ENCODE assay signal across 31 mouse cellular contexts in genomic region chr6:34583365-34583764, GRCm38 (mm10). TPM values are rescaled to one million over a fixed set of nuclear protein-coding genes. Genes with fewer than 3 reads are reported as not detected.
DNase-seq lines count a peak whose midpoint lies in the region; ATAC-seq and TF ChIP-seq lines count a peak whose summit lies in the region.
"Had no signal": no experiment of that assay in that cellular context is flagged by ENCODE, and none has a peak within 500 bp of the region (broad histone marks: within the 10 kb centered on the region; RNA-seq: fewer than 3 reads in every experiment).

No protein-coding gene starts in this region.

- WGBS in embryonic facial prominence, embryonic 14.5 days = 23% methylated on average over 5 of the region's 5 CpGs
- WGBS in embryonic facial prominence, embryonic 10.5 days = 54% methylated on average over 5 of the region's 5 CpGs
- WGBS in neural tube, embryonic 11.5 days = 64% methylated on average over 5 of the region's 5 CpGs
- 67% methylated on average over 5 of the region's 5 CpGs for WGBS in midbrain, embryonic 10.5 days

- peak; percentile 17 for DNase-seq in embryonic facial prominence, embryonic 14.5 days (ENCODE audit: low spot score)
- DNase-seq in embryonic facial prominence, embryonic 10.5 days (ENCODE audit: low spot score) = no peak
- DNase-seq in neural tube, embryonic 11.5 days (ENCODE audit: low spot score) = peak; percentile 10
- no peak for DNase-seq in neural tube, embryonic 10.5 days (ENCODE audit: extremely low spot score, low spot score)
- peak; percentile 52 for DNase-seq in NIH3T3 (ENCODE audit: low read depth)
- no peak for DNase-seq in gastrocnemius, postnatal 25 days
- no peak for DNase-seq in midbrain, embryonic 10.5 days (ENCODE audit: low spot score)
- DNase-seq: adrenal gland, adult 8-10 months; adrenal gland, postnatal 25 days; B cell, adult 2 months; cerebellum, adult 11-12 months; cerebellum, adult 8-10 months; cerebellum, postnatal 10 days; cerebellum, postnatal 36 days; embryo, embryonic 11 days; gastrocnemius, postnatal 10 days; heart, adult 11 months; heart, postnatal 14 days; heart, postnatal 4 days had no signal

- no peak overlapping the region for H3K4me3 ChIP-seq in embryonic facial prominence, embryonic 14.5 days (ENCODE audit: low read depth, low read length)
- H3K4me3 ChIP-seq in embryonic facial prominence, embryonic 10.5 days = no peak overlapping the region
- H3K4me3 ChIP-seq in neural tube, embryonic 11.5 days (ENCODE audit: low read depth, low read length) = no peak overlapping the region
- no peak overlapping the region for H3K4me3 ChIP-seq in myocyte
- no peak overlapping the region for H3K4me3 ChIP-seq in midbrain, embryonic 10.5 days
- H3K4me3 ChIP-seq: embryonic facial prominence, embryonic 15.5 days; erythroblast, embryonic 14.5 days; forebrain, embryonic 13.5 days; heart, embryonic 13.5 days had no signal

- no peak overlapping the region for H3K9ac ChIP-seq in embryonic facial prominence, embryonic 14.5 days (ENCODE audit: low read depth, low read length)
- H3K9ac ChIP-seq in neural tube, embryonic 11.5 days (ENCODE audit: low read length) = no peak overlapping the region
- H3K9ac ChIP-seq: embryonic facial prominence, embryonic 15.5 days; forebrain, embryonic 13.5 days; heart, embryonic 13.5 days; hindbrain, embryonic 14.5 days had no signal

- H3K79me2 ChIP-seq in myocyte (ENCODE audit: control insufficient read depth, insufficient read depth) = no peaks in the 10 kb centered on the region

- no peak for TF ChIP-seq POLR2A in myocyte (IDR thresholded peaks at IDR 0.05; ENCODE audit: insufficient read length, low read depth)

- no peak overlapping the region for H3K27ac ChIP-seq in embryonic facial prominence, embryonic 14.5 days (replicated peaks; ENCODE audit: low read depth, low read length)
- no peak overlapping the region for H3K27ac ChIP-seq in embryonic facial prominence, embryonic 10.5 days (replicated peaks)
- H3K27ac ChIP-seq in neural tube, embryonic 11.5 days (ENCODE audit: low read depth, low read length) = no peak overlapping the region
- H3K27ac ChIP-seq in midbrain, embryonic 10.5 days (replicated peaks) = no peak overlapping the region
- H3K27ac ChIP-seq: embryonic facial prominence, embryonic 15.5 days; forebrain, embryonic 13.5 days; heart, embryonic 13.5 days; hindbrain, embryonic 14.5 days; hindbrain, postnatal 0 days had no signal

- H3K9me3 ChIP-seq in embryonic facial prominence, embryonic 14.5 days (ENCODE audit: control insufficient read depth, low read length) = no peaks in the 10 kb centered on the region
- H3K9me3 ChIP-seq in embryonic facial prominence, embryonic 10.5 days = no peaks in the 10 kb centered on the region
- no peaks in the 10 kb centered on the region for H3K9me3 ChIP-seq in neural tube, embryonic 11.5 days (ENCODE audit: control insufficient read depth, low read length)
- no peaks in the 10 kb centered on the region for H3K9me3 ChIP-seq in midbrain, embryonic 10.5 days (replicated peaks)
- H3K9me3 ChIP-seq: embryonic facial prominence, embryonic 15.5 days; forebrain, embryonic 13.5 days; heart, embryonic 13.5 days had no signal

- no peaks in the 10 kb centered on the region for H3K36me3 ChIP-seq in embryonic facial prominence, embryonic 14.5 days (ENCODE audit: control insufficient read depth, insufficient read depth, low read length)
- no peaks in the 10 kb centered on the region for H3K36me3 ChIP-seq in embryonic facial prominence, embryonic 10.5 days (replicated peaks)
- no peaks in the 10 kb centered on the region for H3K36me3 ChIP-seq in neural tube, embryonic 11.5 days (ENCODE audit: control insufficient read depth, insufficient read depth, low read length)
- no peaks in the 10 kb centered on the region for H3K36me3 ChIP-seq in myocyte (ENCODE audit: control insufficient read depth, insufficient read depth)
- no peaks in the 10 kb centered on the region for H3K36me3 ChIP-seq in midbrain, embryonic 10.5 days
- H3K36me3 ChIP-seq: embryonic facial prominence, embryonic 15.5 days; heart, embryonic 13.5 days had no signal

- no peak overlapping the region for H3K4me2 ChIP-seq in embryonic facial prominence, embryonic 14.5 days (ENCODE audit: low read depth, low read length)
- no peak overlapping the region for H3K4me2 ChIP-seq in neural tube, embryonic 11.5 days (ENCODE audit: low read depth)
- H3K4me2 ChIP-seq in myocyte (ENCODE audit: low read depth) = no peak overlapping the region
- H3K4me2 ChIP-seq: embryonic facial prominence, embryonic 15.5 days; forebrain, embryonic 13.5 days; heart, embryonic 13.5 days; hindbrain, embryonic 14.5 days had no signal

- no peaks in the 10 kb centered on the region; the same call in 1 of the 2 replicates for H3K4me1 ChIP-seq in embryonic facial prominence, embryonic 14.5 days (ENCODE audit: control insufficient read depth, insufficient read depth, low read length)
- no peaks in the 10 kb centered on the region for H3K4me1 ChIP-seq in embryonic facial prominence, embryonic 10.5 days
- H3K4me1 ChIP-seq in neural tube, embryonic 11.5 days (ENCODE audit: control insufficient read depth, insufficient read depth, low read length) = no peaks in the 10 kb centered on the region
- no peaks in the 10 kb centered on the region for H3K4me1 ChIP-seq in midbrain, embryonic 10.5 days
- H3K4me1 ChIP-seq: embryonic facial prominence, embryonic 15.5 days; forebrain, embryonic 13.5 days had no signal

- no peak overlapping the region for H3ac ChIP-seq in myocyte (ENCODE audit: control insufficient read depth, insufficient read length)

- no peaks in the 10 kb centered on the region for H3K27me3 ChIP-seq in embryonic facial prominence, embryonic 14.5 days (replicated peaks; ENCODE audit: control insufficient read depth, insufficient read depth, low read length)
- no peaks in the 10 kb centered on the region for H3K27me3 ChIP-seq in embryonic facial prominence, embryonic 10.5 days (replicated peaks; ENCODE audit: low read depth, poor library complexity, severe bottlenecking)
- no peaks in the 10 kb centered on the region for H3K27me3 ChIP-seq in neural tube, embryonic 11.5 days (ENCODE audit: control insufficient read depth, insufficient read depth, low read length)
- no peaks in the 10 kb centered on the region for H3K27me3 ChIP-seq in myocyte (ENCODE audit: control insufficient read depth, insufficient read depth, insufficient read length)
- no peaks in the 10 kb centered on the region for H3K27me3 ChIP-seq in midbrain, embryonic 10.5 days (ENCODE audit: low read depth, poor library complexity, severe bottlenecking)
- H3K27me3 ChIP-seq: embryonic facial prominence, embryonic 15.5 days; forebrain, embryonic 13.5 days; heart, embryonic 13.5 days had no signal

- no peak for ATAC-seq in embryonic facial prominence, embryonic 14.5 days (ENCODE audit: low read depth)
- ATAC-seq in neural tube, embryonic 11.5 days (ENCODE audit: insufficient read depth, low FRiP score, low TSS enrichment) = no peak
- ATAC-seq: activated CD4-positive, CD25-positive, alpha-beta regulatory T cell, adult 4 months; CD4-positive, CD25-positive, alpha-beta regulatory T cell, adult 4 months; forebrain, embryonic 13.5 days; forebrain, embryonic 16.5 days; hindbrain, postnatal 0 days; inflammation-experienced regulatory T-cells, adult 6 months; intestine, embryonic 16.5 days had no signal

TF ChIP-seq in myocyte, 11 proteins besides CTCF, POLR2A, EP300 and RAD21:
- TF ChIP-seq USF1 (IDR thresholded peaks at IDR 0.05; ENCODE audit: low read depth) (peak; percentile 30), MYOD1 (IDR thresholded peaks at IDR 0.05; ENCODE audit: control insufficient read depth in 1 of 3, insufficient read length in 2 of 3, low read depth in 2 of 3) (peak in 2 of 3 experiments; percentile 6 to 21), POLR2AphosphoS2 (IDR thresholded peaks at IDR 0.05; ENCODE audit: insufficient read length, low read depth) (no peak)
TF ChIP-seq in myocyte: peak in this region for 2.

RNA-seq across cellular contexts. Expression of gene Cald1, which starts 14.9 kb away (rescaled TPM):
- 227 and 238 TPM in 2 replicates for polyA plus RNA-seq in embryonic facial prominence, embryonic 14.5 days (2014; fragmentation: Nextera tagmentation; extraction: Ambion mirVana)
- 189 and 232 TPM in 2 replicates for polyA plus RNA-seq in embryonic facial prominence, embryonic 10.5 days (2016; fragmentation: Nextera tagmentation; extraction: Ambion mirVana)
- polyA plus RNA-seq in neural tube, embryonic 11.5 days (2014; fragmentation: Nextera tagmentation; extraction: Ambion mirVana) = 99.3 and 128 TPM in 2 replicates
- 88.1 TPM for polyA plus RNA-seq in myocyte (2012; fragmentation: generic; extraction: Trizol)
- total RNA-seq in gastrocnemius, postnatal 25 days (2021) = 10 to 100 TPM; 33.2 to 40.8 TPM
- 143 and 152 TPM in 2 replicates for polyA plus RNA-seq in midbrain, embryonic 10.5 days (2016; fragmentation: Nextera tagmentation; extraction: Ambion mirVana)
- polyA plus RNA-seq: activated CD4-positive, CD25-positive, alpha-beta regulatory T cell, adult 4 months had no signal

Comparison
In these comparisons a context has a peak if more than half of its experiments do, and no peak if none do; other contexts are left out.
1. DNase-seq: peak in embryonic facial prominence, embryonic 14.5 days (single experiment), neural tube, embryonic 11.5 days (single experiment) and NIH3T3 (single experiment); none in embryonic facial prominence, embryonic 10.5 days (single experiment), neural tube, embryonic 10.5 days (single experiment), gastrocnemius, postnatal 25 days (single experiment) and midbrain, embryonic 10.5 days (single experiment).